Mouse (Mus musculus) testis, adult 2 months (tissue): ENCODE results near the gene Them4. TPM values are rescaled to one million over a fixed set of nuclear protein-coding genes. Genes with fewer than 3 reads are reported as not detected.

Source experiments
- H3K27ac ChIP-seq: fragments of 200-500 bp; 2 replicates; pipeline ENCODE4 v1.5.1; 2012; ENCODE audit warnings: low read depth, low read length; ENCODE audit not compliant: control insufficient read depth, insufficient read depth
- H3K27me3 ChIP-seq: fragments of 200-500 bp; 2 replicates; pipeline ENCODE4 v1.6.1; 2012; ENCODE audit warnings: mild to moderate bottlenecking, low read length, moderate library complexity; ENCODE audit not compliant: control insufficient read depth, insufficient read depth
- H3K36me3 ChIP-seq: fragments of 200-500 bp; 2 replicates; pipeline ENCODE4 v1.6.1; 2012; ENCODE audit warnings: mild to moderate bottlenecking, low read length; ENCODE audit not compliant: control insufficient read depth, insufficient read depth
- H3K4me1 ChIP-seq: fragments of 200-500 bp; 2 replicates; pipeline ENCODE4 v1.6.1; 2012; ENCODE audit warnings: low read length; ENCODE audit not compliant: control insufficient read depth, insufficient read depth
- H3K4me3 ChIP-seq: fragments of 200-500 bp; 2 replicates; pipeline ENCODE4 v1.5.1; 2012; ENCODE audit warnings: low read depth, mild to moderate bottlenecking, low read length, moderate library complexity, mixed read lengths; ENCODE audit not compliant: control insufficient read depth
- CTCF ChIP-seq: fragments of 200-500 bp; IDR thresholded peaks from 2 replicates; pipeline ENCODE4 v1.5.1; 2012; ENCODE audit warnings: low read depth, mild to moderate bottlenecking, inconsistent platforms, low read length, moderate library complexity; ENCODE audit not compliant: control insufficient read depth, insufficient read depth, insufficient replicate concordance
- POLR2A ChIP-seq: fragments of 200-500 bp; IDR thresholded peaks from 2 replicates; pipeline ENCODE4 v1.6.1; 2012; ENCODE audit warnings: low read depth, mild to moderate bottlenecking, inconsistent platforms, low read length, moderate library complexity; ENCODE audit not compliant: control insufficient read depth
- polyA plus RNA-seq: library from polyadenylated mRNA; depleted of rRNA; stranded (reverse); fragments of >200 nt; gene quantifications from 2 replicates; pipeline ENCODE4 v1.2.3, GENCODE M21; 2012; rRNA removed

Them4 gene
- polyA plus RNA-seq, 1 experiment, result 7.3 TPM

GRCm38 (mm10) chr3:94377028-94377923, 67.4 kb downstream of the Them4 start:
- Histone ChIP-seq H3K36me3 (no peaks in the 10 kb centered on the region), H3K4me3 (no peak overlapping the region; the same call in 1 of the 2 replicates), H3K27me3 (no peaks in the 10 kb centered on the region), H3K27ac (no peak overlapping the region), H3K4me1 (peaks cover 14% of the 10 kb centered on the region)
- no peak for TF ChIP-seq POLR2A

- Histone ChIP-seq H3K4me3 (no peak overlapping the region), H3K4me1 (peaks cover 6% of the 10 kb centered on the region), H3K36me3 (no peaks in the 10 kb centered on the region), H3K27me3 (no peaks in the 10 kb centered on the region), H3K27ac (no peak overlapping the region)
- no peak for TF ChIP-seq CTCF
- TF ChIP-seq POLR2A, result no peak
Measured at GRCm38 (mm10) chr3:94379831-94380510, 70.1 kb downstream of the Them4 start.

Other genes with a start within 250 kb of the Them4 start
- gene Gm10697, start 237.4 kb upstream of the Them4 start, polyA plus RNA-seq, result not detected in 2 replicates
- gene Gm10696, start 131.9 kb upstream of the Them4 start, polyA plus RNA-seq, result not detected in 2 replicates
- 0.14 and 0.16 TPM in 2 replicates for gene Gm5286, start 113.4 kb upstream of the Them4 start, polyA plus RNA-seq
- gene Gm4778, start 46.1 kb upstream of the Them4 start, polyA plus RNA-seq, result not detected in 2 replicates
- gene Them5, start 32.0 kb downstream of the Them4 start, polyA plus RNA-seq, result 0.11 TPM in 1 of 2 replicates, not detected in the other
- 0.23 and 0.41 TPM in 2 replicates for gene C2cd4d, start 52.3 kb downstream of the Them4 start, polyA plus RNA-seq
- gene Rorc, start 62.7 kb downstream of the Them4 start, polyA plus RNA-seq, result 1.3 and 1.5 TPM in 2 replicates
- gene Lingo4, start 88.4 kb downstream of the Them4 start, polyA plus RNA-seq, result not detected in 2 replicates
- 5.5 and 8.9 TPM in 2 replicates for gene Tdrkh, start 103.2 kb downstream of the Them4 start, polyA plus RNA-seq
- 16.8 and 17.1 TPM in 2 replicates for gene Mrpl9, start 133.2 kb downstream of the Them4 start, polyA plus RNA-seq
- 2,779 and 3,078 TPM in 2 replicates for gene Oaz3, start 133.8 kb downstream of the Them4 start, polyA plus RNA-seq
- gene Celf3, start 168.2 kb downstream of the Them4 start, polyA plus RNA-seq, result 243 and 256 TPM in 2 replicates
- gene Riiad1, start 170.3 kb downstream of the Them4 start, polyA plus RNA-seq, result 107 and 109 TPM in 2 replicates